Mouse (Mus musculus): ENCODE measurements around the gene D930020B18Rik. TPM values are rescaled to one million over a fixed set of nuclear protein-coding genes. Genes with fewer than 3 reads are reported as not detected.

D930020B18Rik gene
- 0.11 TPM in 1 of 2 replicates, not detected in the other for polyA plus RNA-seq (2016; fragmentation: Nextera tagmentation; extraction: Ambion mirVana)

- WGBS = under 1% methylated on average over 69 of the region's 69 CpGs
- no peaks in the 10 kb centered on the region for H3K36me3 ChIP-seq
- H3K27me3 ChIP-seq (ENCODE audit: insufficient read depth, poor library complexity, severe bottlenecking) = peaks cover 47% of the 10 kb centered on the region
- H3K4me3 ChIP-seq = peak within 1 kb of the TSS; percentile 66
- H3K27ac ChIP-seq = peak within 1 kb of the TSS; percentile 67; the same call in 1 of the 2 replicates
- H3K9me3 ChIP-seq = no peaks in the 10 kb centered on the region
- H3K4me1 ChIP-seq (replicated peaks) = peaks cover 20% of the 10 kb centered on the region
- DNase-seq (ENCODE audit: low spot score) = peak; percentile 63
Observed at GRCm38 (mm10) chr10:121641272-121642053, at the start of gene D930020B18Rik. Gene D930020B18Rik, plus strand, starts transcription at chr10:121641588.

GRCm38 (mm10) chr10:121596580-121596979 is 44.8 kb upstream of the D930020B18Rik start:
- no peaks in the 10 kb centered on the region for H3K9me3 ChIP-seq
- H3K27me3 ChIP-seq (ENCODE audit: insufficient read depth, poor library complexity, severe bottlenecking) = no peaks in the 10 kb centered on the region
- H3K4me3 ChIP-seq = no peak overlapping the region
- 87% methylated on average over 9 of the region's 9 CpGs for WGBS
- H3K36me3 ChIP-seq = peaks cover 97% of the 10 kb centered on the region
- no peak overlapping the region for H3K27ac ChIP-seq
- DNase-seq (ENCODE audit: low spot score) = no peak
- no peaks in the 10 kb centered on the region for H3K4me1 ChIP-seq (replicated peaks)

GRCm38 (mm10) chr10:121601272-121601671 is 40.1 kb upstream of the D930020B18Rik start:
- H3K4me1 ChIP-seq (replicated peaks) = no peaks in the 10 kb centered on the region
- DNase-seq (ENCODE audit: low spot score) = no peak
- H3K27me3 ChIP-seq (ENCODE audit: insufficient read depth, poor library complexity, severe bottlenecking) = no peaks in the 10 kb centered on the region
- 89% methylated on average over 6 of the region's 6 CpGs for WGBS
- no peak overlapping the region for H3K27ac ChIP-seq
- H3K9me3 ChIP-seq = no peaks in the 10 kb centered on the region
- H3K36me3 ChIP-seq = peaks cover 100% of the 10 kb centered on the region
- no peak overlapping the region for H3K4me3 ChIP-seq

GRCm38 (mm10) chr10:121603556-121603955 is 37.8 kb upstream of the D930020B18Rik start:
- no peak overlapping the region for H3K27ac ChIP-seq
- H3K36me3 ChIP-seq = peaks cover 100% of the 10 kb centered on the region
- no peaks in the 10 kb centered on the region for H3K4me1 ChIP-seq (replicated peaks)
- no peak for DNase-seq (ENCODE audit: low spot score)
- WGBS = 91% methylated on average over 4 of the region's 4 CpGs
- no peak overlapping the region for H3K4me3 ChIP-seq
- no peaks in the 10 kb centered on the region for H3K9me3 ChIP-seq
- H3K27me3 ChIP-seq (ENCODE audit: insufficient read depth, poor library complexity, severe bottlenecking) = no peaks in the 10 kb centered on the region

GRCm38 (mm10) chr10:121604632-121605344 is 36.6 kb upstream of the D930020B18Rik start:
- H3K4me3 ChIP-seq = no peak overlapping the region
- H3K4me1 ChIP-seq (replicated peaks) = no peaks in the 10 kb centered on the region
- 96% methylated on average over 13 of the region's 13 CpGs for WGBS
- H3K36me3 ChIP-seq = peaks cover 99% of the 10 kb centered on the region
- no peak overlapping the region for H3K27ac ChIP-seq
- H3K9me3 ChIP-seq = no peaks in the 10 kb centered on the region
- no peak for DNase-seq (ENCODE audit: low spot score)
- H3K27me3 ChIP-seq (ENCODE audit: insufficient read depth, poor library complexity, severe bottlenecking) = no peaks in the 10 kb centered on the region

- WGBS = 92% methylated on average over 10 of the region's 10 CpGs
- no peak for DNase-seq (ENCODE audit: low spot score)
- Histone ChIP-seq H3K36me3 (peaks cover 99% of the 10 kb centered on the region), H3K27ac (no peak overlapping the region), H3K27me3 (ENCODE audit: insufficient read depth, poor library complexity, severe bottlenecking) (no peaks in the 10 kb centered on the region), H3K9me3 (no peaks in the 10 kb centered on the region), H3K4me1 (replicated peaks) (no peaks in the 10 kb centered on the region), H3K4me3 (no peak overlapping the region)
Observed at GRCm38 (mm10) chr10:121608177-121608576, 33.2 kb upstream of the D930020B18Rik start.

GRCm38 (mm10) chr10:121611587-121611986 is 29.8 kb upstream of the D930020B18Rik start:
- Histone ChIP-seq H3K27ac (no peak overlapping the region), H3K9me3 (no peaks in the 10 kb centered on the region), H3K4me3 (no peak overlapping the region), H3K27me3 (ENCODE audit: insufficient read depth, poor library complexity, severe bottlenecking) (no peaks in the 10 kb centered on the region), H3K4me1 (replicated peaks) (no peaks in the 10 kb centered on the region), H3K36me3 (peaks cover 98% of the 10 kb centered on the region)
- no peak for DNase-seq (ENCODE audit: low spot score)
- 82% methylated on average over 10 of the region's 10 CpGs for WGBS

- WGBS = 91% methylated on average over 6 of the region's 6 CpGs
- Histone ChIP-seq H3K27ac (no peak overlapping the region), H3K9me3 (no peaks in the 10 kb centered on the region), H3K27me3 (ENCODE audit: insufficient read depth, poor library complexity, severe bottlenecking) (no peaks in the 10 kb centered on the region), H3K4me3 (no peak overlapping the region), H3K4me1 (replicated peaks) (no peaks in the 10 kb centered on the region), H3K36me3 (peaks cover 98% of the 10 kb centered on the region)
- no peak for DNase-seq (ENCODE audit: low spot score)
Observed at GRCm38 (mm10) chr10:121612448-121612847, 28.9 kb upstream of the D930020B18Rik start.

GRCm38 (mm10) chr10:121613570-121613969 is 27.8 kb upstream of the D930020B18Rik start:
- Histone ChIP-seq H3K27ac (no peak overlapping the region), H3K27me3 (ENCODE audit: insufficient read depth, poor library complexity, severe bottlenecking) (no peaks in the 10 kb centered on the region), H3K4me1 (replicated peaks) (no peaks in the 10 kb centered on the region), H3K36me3 (peaks cover 98% of the 10 kb centered on the region), H3K4me3 (no peak overlapping the region), H3K9me3 (no peaks in the 10 kb centered on the region)
- 96% methylated on average over 13 of the region's 13 CpGs for WGBS
- no peak for DNase-seq (ENCODE audit: low spot score)

GRCm38 (mm10) chr10:121615146-121615870 is 26.1 kb upstream of the D930020B18Rik start:
- Histone ChIP-seq H3K9me3 (no peaks in the 10 kb centered on the region), H3K27ac (no peak overlapping the region), H3K27me3 (ENCODE audit: insufficient read depth, poor library complexity, severe bottlenecking) (no peaks in the 10 kb centered on the region), H3K4me3 (no peak overlapping the region), H3K4me1 (replicated peaks) (no peaks in the 10 kb centered on the region), H3K36me3 (peaks cover 97% of the 10 kb centered on the region)
- WGBS = 94% methylated on average over 13 of the region's 13 CpGs
- DNase-seq (ENCODE audit: low spot score) = no peak

GRCm38 (mm10) chr10:121615935-121616334 is 25.5 kb upstream of the D930020B18Rik start:
- Histone ChIP-seq H3K36me3 (peaks cover 97% of the 10 kb centered on the region), H3K4me3 (no peak overlapping the region), H3K27ac (no peak overlapping the region), H3K9me3 (no peaks in the 10 kb centered on the region), H3K4me1 (replicated peaks) (no peaks in the 10 kb centered on the region), H3K27me3 (ENCODE audit: insufficient read depth, poor library complexity, severe bottlenecking) (no peaks in the 10 kb centered on the region)
- WGBS = 55% methylated on average over 7 of the region's 7 CpGs
- no peak for DNase-seq (ENCODE audit: low spot score)

GRCm38 (mm10) chr10:121622431-121622830 is 19.0 kb upstream of the D930020B18Rik start:
- H3K4me3 ChIP-seq = no peak overlapping the region
- H3K4me1 ChIP-seq (replicated peaks) = peaks cover 11% of the 10 kb centered on the region
- no peaks in the 10 kb centered on the region for H3K27me3 ChIP-seq (ENCODE audit: insufficient read depth, poor library complexity, severe bottlenecking)
- no peak for DNase-seq (ENCODE audit: low spot score)
- no peak overlapping the region for H3K27ac ChIP-seq
- H3K36me3 ChIP-seq = peaks cover 56% of the 10 kb centered on the region
- no peaks in the 10 kb centered on the region for H3K9me3 ChIP-seq
- WGBS = 92% methylated on average over 6 of the region's 6 CpGs
